Mouse (Mus musculus) embryonic stem cell, embryonic (primary cell): ENCODE measurements around the gene Mbip.

Experiments
- CTCF ChIA-PET, 4 experiments: fragments of 300-600 bp in 2 of 4; fragments of 350-600 bp in 2 of 4; sonication (Branson Sonifier 250); formaldehyde crosslinking; loops; one replicate each; lab custom pipeline; 2022; ENCODE audit warnings: inconsistent platforms in 2 of 4; lab: Charles Lee
- POLR2A ChIA-PET, 4 experiments: fragments of 300-600 bp in 2 of 4; fragments of 350-600 bp in 2 of 4; sonication (Branson Sonifier 250); formaldehyde crosslinking; loops; one replicate each; lab custom pipeline; 2022; ENCODE audit warnings: antibody characterized with exemption in 4 of 4, inconsistent platforms in 1 of 4; lab: Charles Lee

Gene Mbip

GRCm38 (mm10) chr12:56345367-56346089 is at the start of gene Mbip:
TSS of gene Mbip (minus strand) at chr12:56345894.
- CTCF ChIA-PET = interaction anchor here in 2 of 4 experiments (0.8 to 1.2 kb wide), 2 partner anchors 10 to 306 kb away, joined by 3 to 4 read pairs; no protein-coding TSS in a partner anchor
- POLR2A ChIA-PET = interaction anchor here (0.6 to 2.2 kb wide), 32 partner anchors 10 to 1315 kb away, joined by 3 to 12 read pairs (median 4); partner anchors contain the start of gene Brms1l (in 1 of the 4)

- ChIA-PET POLR2A (no interaction called here), CTCF (no interaction called here)
Observed at GRCm38 (mm10) chr12:56387647-56388205, 42.0 kb upstream of the Mbip start.

- POLR2A ChIA-PET = no interaction called here
Observed at GRCm38 (mm10) chr12:56386955-56387646, 41.4 kb upstream of the Mbip start.

GRCm38 (mm10) chr12:56344771-56345314 is 851 bp downstream of the Mbip start:
- ChIA-PET CTCF (interaction anchor here in 1 of 4 experiments (1.2 kb wide), 1 partner anchor 9 kb away, joined by 3 read pairs; no protein-coding TSS in a partner anchor), POLR2A (interaction anchor here in 3 of 4 experiments (1.0 to 2.2 kb wide), 13 partner anchors 10 to 508 kb away, joined by 3 to 11 read pairs (median 4); partner anchors contain the start of gene Brms1l (in 1 of the 3))

More at GRCm38 (mm10) chr12:56386955-56387646, 41.4 kb upstream of the Mbip start:
- CTCF ChIA-PET = no interaction called here

GRCm38 (mm10) chr12:56339295-56340056 is 6.2 kb downstream of the Mbip start:
- ChIA-PET CTCF (no interaction called here), POLR2A (no interaction called here)

GRCm38 (mm10) chr12:56333461-56333860 is 12.2 kb downstream of the Mbip start:
- ChIA-PET CTCF (no interaction called here), POLR2A (no interaction called here)

GRCm38 (mm10) chr12:56332475-56332874 is 13.2 kb downstream of the Mbip start:
- CTCF ChIA-PET = interaction anchor here in 1 of 4 experiments (0.5 kb wide), 1 partner anchor 89 kb away, joined by 4 read pairs; no protein-coding TSS in a partner anchor
- POLR2A ChIA-PET = interaction anchor here in 1 of 4 experiments (1.9 kb wide), 1 partner anchor 13 kb away, joined by 12 read pairs; the partner anchor contains the start of gene Mbip

- ChIA-PET POLR2A (interaction anchor here in 3 of 4 experiments (0.7 to 2.3 kb wide), 5 partner anchors 13 to 74 kb away, joined by 3 to 9 read pairs (median 3); partner anchors contain the start of gene Mbip (in 2 of the 3)), CTCF (no interaction called here)
Observed at GRCm38 (mm10) chr12:56327448-56327998, 18.2 kb downstream of the Mbip start.

- ChIA-PET CTCF (no interaction called here), POLR2A (interaction anchor here in 1 of 4 experiments (2.2 kb wide), 1 partner anchor 20 kb away, joined by 7 read pairs; the partner anchor contains the start of gene Mbip)
Observed at GRCm38 (mm10) chr12:56325851-56326250, 19.8 kb downstream of the Mbip start.

GRCm38 (mm10) chr12:56318941-56319340 is 26.8 kb downstream of the Mbip start:
- ChIA-PET POLR2A (no interaction called here), CTCF (interaction anchor here in 1 of 4 experiments (0.6 kb wide), 1 partner anchor 132 kb away, joined by 4 read pairs; no protein-coding TSS in a partner anchor)

GRCm38 (mm10) chr12:56318059-56318458 is 27.6 kb downstream of the Mbip start:
- POLR2A ChIA-PET = interaction anchor here in 1 of 4 experiments (0.5 to 1.0 kb wide), 2 partner anchors 21 to 38 kb away, joined by 3 read pairs; no protein-coding TSS in a partner anchor
- CTCF ChIA-PET = no interaction called here

- ChIA-PET POLR2A (interaction anchor here in 1 of 4 experiments (0.5 kb wide), 1 partner anchor 51 kb away, joined by 5 read pairs; no protein-coding TSS in a partner anchor), CTCF (no interaction called here)
Observed at GRCm38 (mm10) chr12:56305758-56306157, 39.9 kb downstream of the Mbip start.

GRCm38 (mm10) chr12:56302321-56303017 is 43.2 kb downstream of the Mbip start:
- POLR2A ChIA-PET = no interaction called here

GRCm38 (mm10) chr12:56301487-56302293 is 44.0 kb downstream of the Mbip start:
- ChIA-PET CTCF (no interaction called here), POLR2A (no interaction called here)

More at GRCm38 (mm10) chr12:56302321-56303017, 43.2 kb downstream of the Mbip start:
- CTCF ChIA-PET = no interaction called here

GRCm38 (mm10) chr12:56299610-56300009 is 46.1 kb downstream of the Mbip start:
- ChIA-PET POLR2A (interaction anchor here in 1 of 4 experiments (0.7 kb wide), 1 partner anchor 178 kb away, joined by 3 read pairs; no protein-coding TSS in a partner anchor), CTCF (no interaction called here)

- POLR2A ChIA-PET = interaction anchor here in 2 of 4 experiments (0.6 to 1.6 kb wide), 5 partner anchors 38 to 803 kb away, joined by 3 to 6 read pairs (median 3); partner anchors contain the start of genes Mbip (in 1 of the 2) and Nkx2-9 (in 1 of the 2)
Observed at GRCm38 (mm10) chr12:56298919-56299318, 46.8 kb downstream of the Mbip start.

More at GRCm38 (mm10) chr12:56298919-56299318, 46.8 kb downstream of the Mbip start:
- CTCF ChIA-PET = no interaction called here
